Mouse (Mus musculus): ENCODE measurements around the gene Ptpro. TPM values are rescaled to one million over a fixed set of nuclear protein-coding genes. Genes with fewer than 3 reads are reported as not detected.

Ptpro gene
- polyA plus RNA-seq, 1 experiment from 2014 or later, result 63.5 TPM

DNA sequence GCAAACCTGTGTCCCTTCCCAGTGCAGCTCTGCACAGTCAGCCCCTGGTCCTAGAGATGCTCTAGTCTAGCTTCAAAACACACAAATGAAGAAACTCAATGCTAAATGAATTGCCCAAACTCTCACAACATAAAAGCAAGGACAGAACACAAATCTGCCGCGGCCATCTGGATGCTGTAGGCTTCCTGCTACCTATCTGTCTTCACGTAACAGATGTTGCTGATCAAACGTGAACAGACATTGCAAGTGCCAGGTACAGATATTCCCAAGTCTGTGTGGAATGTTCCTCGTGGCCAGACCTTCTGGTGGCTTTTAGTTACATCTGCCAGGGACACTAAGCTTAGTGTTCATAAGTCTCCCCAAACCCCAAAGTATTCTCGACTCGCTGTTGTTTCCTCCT lies 29.9 kb downstream of the Ptpro start:
- 72% methylated on average over 7 of the region's 7 CpGs for WGBS
- Histone ChIP-seq H3K36me3 (ENCODE audit: control insufficient read depth, insufficient read depth) (no peaks in the 10 kb centered on the region), H3K4me1 (replicated peaks; ENCODE audit: control insufficient read depth, insufficient read depth, low read length) (peaks cover 30% of the 10 kb centered on the region), H3K9ac (replicated peaks; ENCODE audit: low read depth, low read length) (no peak overlapping the region), H3K27me3 (replicated peaks; ENCODE audit: control insufficient read depth, insufficient read depth, low read length) (no peaks in the 10 kb centered on the region), H3K4me2 (ENCODE audit: low read length) (no peak overlapping the region), H3K27ac (ENCODE audit: low read length) (no peak overlapping the region), H3K9me3 (ENCODE audit: control insufficient read depth, low read length) (no peaks in the 10 kb centered on the region), H3K4me3 (replicated peaks; ENCODE audit: low read length) (no peak overlapping the region)
- ATAC-seq, result no peak; the same call in 1 of the 2 replicates

DNA sequence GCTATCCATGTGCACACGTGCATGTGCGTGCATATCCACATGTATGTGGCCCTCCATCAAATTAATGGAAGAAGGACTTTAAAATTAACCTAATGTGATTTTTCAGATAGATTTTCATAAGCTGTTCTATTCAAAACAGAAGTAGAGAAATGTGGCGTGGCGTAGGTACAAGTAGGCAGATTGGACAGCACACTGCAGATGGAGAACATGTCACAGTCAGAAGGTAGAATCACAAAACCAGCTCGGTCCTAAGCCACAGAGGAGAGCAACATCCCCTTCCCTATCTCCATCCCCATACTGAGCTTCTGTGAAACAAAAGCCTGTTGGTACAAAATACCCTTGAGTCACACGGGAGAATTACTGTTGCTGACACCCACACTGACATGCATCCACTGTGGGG lies 34.3 kb downstream of the Ptpro start:
- no peaks in the 10 kb centered on the region for H3K36me3 ChIP-seq (ENCODE audit: control insufficient read depth, insufficient read depth)
- no peak overlapping the region for H3K4me3 ChIP-seq (replicated peaks; ENCODE audit: low read length)
- H3K27me3 ChIP-seq (replicated peaks; ENCODE audit: control insufficient read depth, insufficient read depth, low read length), result no peaks in the 10 kb centered on the region
- no peaks in the 10 kb centered on the region for H3K9me3 ChIP-seq (ENCODE audit: control insufficient read depth, low read length)
- H3K27ac ChIP-seq (ENCODE audit: low read length), result no peak overlapping the region
- 88% methylated on average over 6 of the region's 6 CpGs for WGBS
- H3K9ac ChIP-seq (replicated peaks; ENCODE audit: low read depth, low read length), result no peak overlapping the region
- no peak overlapping the region for H3K4me2 ChIP-seq (ENCODE audit: low read length)
- peaks cover 7% of the 10 kb centered on the region for H3K4me1 ChIP-seq (replicated peaks; ENCODE audit: control insufficient read depth, insufficient read depth, low read length)
- ATAC-seq, result no peak

- no peak overlapping the region for H3K4me3 ChIP-seq (replicated peaks; ENCODE audit: low read length)
- H3K27ac ChIP-seq (ENCODE audit: low read length), result no peak overlapping the region
- no peak overlapping the region for H3K4me2 ChIP-seq (ENCODE audit: low read length)
- H3K9me3 ChIP-seq (ENCODE audit: control insufficient read depth, low read length), result no peaks in the 10 kb centered on the region
- no peaks in the 10 kb centered on the region for H3K36me3 ChIP-seq (ENCODE audit: control insufficient read depth, insufficient read depth)
- H3K27me3 ChIP-seq (replicated peaks; ENCODE audit: control insufficient read depth, insufficient read depth, low read length), result no peaks in the 10 kb centered on the region
- H3K9ac ChIP-seq (replicated peaks; ENCODE audit: low read depth, low read length), result no peak overlapping the region
- 52% methylated on average over 7 of the region's 7 CpGs for WGBS
- ATAC-seq, result no peak
- no peaks in the 10 kb centered on the region for H3K4me1 ChIP-seq (replicated peaks; ENCODE audit: control insufficient read depth, insufficient read depth, low read length)
These were observed 35.7 kb downstream of the Ptpro start for GRCm38 (mm10) chr6:137287788-137288187.

DNA sequence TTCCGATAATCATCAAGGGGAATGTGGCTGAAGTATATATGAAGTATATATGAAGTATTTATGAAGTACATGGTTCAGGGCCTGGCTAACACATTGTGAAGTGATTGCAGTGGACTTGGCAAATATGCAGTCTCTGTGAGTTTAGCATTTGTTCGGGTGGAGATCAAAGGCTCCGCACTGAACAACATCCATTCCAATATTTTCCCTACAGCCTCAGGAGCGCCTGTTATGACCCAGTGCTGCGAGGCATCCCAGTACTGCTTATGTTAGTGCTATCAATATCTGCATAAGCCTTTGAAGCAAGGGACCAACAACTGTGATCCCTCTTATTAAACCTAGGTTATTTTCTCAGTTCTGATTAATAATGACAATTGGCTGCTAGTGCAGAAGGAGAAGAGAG lies 36.1 kb downstream of the Ptpro start:
- no peak overlapping the region for H3K27ac ChIP-seq (ENCODE audit: low read length)
- no peak for ATAC-seq
- no peaks in the 10 kb centered on the region for H3K36me3 ChIP-seq (ENCODE audit: control insufficient read depth, insufficient read depth)
- 87% methylated on average over 5 of the region's 5 CpGs for WGBS
- H3K4me1 ChIP-seq (replicated peaks; ENCODE audit: control insufficient read depth, insufficient read depth, low read length), result no peaks in the 10 kb centered on the region
- no peak overlapping the region for H3K9ac ChIP-seq (replicated peaks; ENCODE audit: low read depth, low read length)
- no peak overlapping the region for H3K4me2 ChIP-seq (ENCODE audit: low read length)
- no peak overlapping the region for H3K4me3 ChIP-seq (replicated peaks; ENCODE audit: low read length)
- no peaks in the 10 kb centered on the region for H3K27me3 ChIP-seq (replicated peaks; ENCODE audit: control insufficient read depth, insufficient read depth, low read length)
- no peaks in the 10 kb centered on the region for H3K9me3 ChIP-seq (ENCODE audit: control insufficient read depth, low read length)

- H3K27me3 ChIP-seq (replicated peaks; ENCODE audit: control insufficient read depth, insufficient read depth, low read length), result no peaks in the 10 kb centered on the region
- no peak overlapping the region for H3K4me3 ChIP-seq (replicated peaks; ENCODE audit: low read length)
- H3K36me3 ChIP-seq (ENCODE audit: control insufficient read depth, insufficient read depth), result no peaks in the 10 kb centered on the region
- H3K9ac ChIP-seq (replicated peaks; ENCODE audit: low read depth, low read length), result no peak overlapping the region
- no peak overlapping the region for H3K4me2 ChIP-seq (ENCODE audit: low read length)
- H3K9me3 ChIP-seq (ENCODE audit: control insufficient read depth, low read length), result no peaks in the 10 kb centered on the region
- no peak for ATAC-seq
- H3K4me1 ChIP-seq (replicated peaks; ENCODE audit: control insufficient read depth, insufficient read depth, low read length), result peaks cover 9% of the 10 kb centered on the region
- WGBS, result 94% methylated on average over 2 of the region's 2 CpGs
- no peak overlapping the region for H3K27ac ChIP-seq (ENCODE audit: low read length)
These were observed 40.3 kb downstream of the Ptpro start for GRCm38 (mm10) chr6:137292421-137292820.

- no peaks in the 10 kb centered on the region for H3K36me3 ChIP-seq (ENCODE audit: control insufficient read depth, insufficient read depth)
These were observed 43.1 kb downstream of the Ptpro start for GRCm38 (mm10) chr6:137294973-137295820.

DNA sequence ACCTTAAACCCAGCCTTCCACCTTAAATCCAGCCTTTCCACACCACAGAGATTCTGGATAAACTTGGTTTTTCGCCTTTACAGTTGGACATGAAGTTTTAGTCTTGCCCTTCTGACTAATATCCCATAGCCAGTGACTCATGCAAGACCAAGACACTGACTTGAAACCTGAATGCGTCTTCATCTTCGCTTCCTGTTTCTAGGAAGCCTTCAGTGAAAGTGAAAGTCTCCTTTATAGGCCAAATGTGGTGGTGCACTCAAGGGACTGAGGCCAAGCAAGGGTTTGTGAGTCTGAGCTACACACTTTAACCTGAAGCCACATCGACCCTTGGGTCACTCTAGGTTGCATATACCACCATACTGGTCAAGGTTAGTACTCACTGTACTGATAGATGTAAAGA lies 50.4 kb downstream of the Ptpro start:
- no peaks in the 10 kb centered on the region for H3K4me1 ChIP-seq (replicated peaks; ENCODE audit: control insufficient read depth, insufficient read depth, low read length)
- H3K9ac ChIP-seq (replicated peaks; ENCODE audit: low read depth, low read length), result no peak overlapping the region
- ATAC-seq, result no peak
- no peak overlapping the region for H3K27ac ChIP-seq (ENCODE audit: low read length)
- 80% methylated on average over 4 of the region's 4 CpGs for WGBS
- no peaks in the 10 kb centered on the region for H3K9me3 ChIP-seq (ENCODE audit: control insufficient read depth, low read length)
- H3K27me3 ChIP-seq (replicated peaks; ENCODE audit: control insufficient read depth, insufficient read depth, low read length), result no peaks in the 10 kb centered on the region
- no peak overlapping the region for H3K4me3 ChIP-seq (replicated peaks; ENCODE audit: low read length)
- H3K4me2 ChIP-seq (ENCODE audit: low read length), result no peak overlapping the region
- H3K36me3 ChIP-seq (ENCODE audit: control insufficient read depth, insufficient read depth), result 0 out of 2 replicates have a peak, but pooled peaks cover 2% of the 10 kb centered on the region

More at GRCm38 (mm10) chr6:137294973-137295820, 43.1 kb downstream of the Ptpro start:
- Histone ChIP-seq H3K4me2 (ENCODE audit: low read length) (no peak overlapping the region), H3K9ac (replicated peaks; ENCODE audit: low read depth, low read length) (no peak overlapping the region), H3K4me1 (replicated peaks; ENCODE audit: control insufficient read depth, insufficient read depth, low read length) (peaks cover 9% of the 10 kb centered on the region), H3K27ac (ENCODE audit: low read length) (no peak overlapping the region), H3K4me3 (replicated peaks; ENCODE audit: low read length) (no peak overlapping the region), H3K27me3 (replicated peaks; ENCODE audit: control insufficient read depth, insufficient read depth, low read length) (no peaks in the 10 kb centered on the region), H3K9me3 (ENCODE audit: control insufficient read depth, low read length) (no peaks in the 10 kb centered on the region)
- 29% methylated on average over 20 of the region's 20 CpGs for WGBS
- ATAC-seq, result peak; percentile 62

DNA sequence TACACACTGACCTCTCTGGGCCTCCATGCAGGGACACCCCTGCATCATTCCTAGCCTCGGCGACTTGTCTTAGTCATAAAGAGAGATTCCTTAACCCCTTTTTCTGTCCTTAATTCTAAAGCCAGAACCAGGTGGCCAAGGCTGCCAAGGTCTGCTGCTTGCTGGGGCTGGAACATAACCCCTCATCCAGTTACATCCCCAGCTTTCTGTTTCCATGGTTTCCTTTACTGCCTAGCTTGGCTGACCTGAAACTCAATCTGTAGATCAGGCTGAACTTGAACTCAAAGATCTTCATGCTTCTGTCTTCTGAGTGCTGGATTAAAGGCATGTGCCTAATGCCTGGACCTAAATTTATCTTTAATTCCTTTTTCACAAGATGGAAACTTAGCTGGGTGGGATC lies 51.7 kb downstream of the Ptpro start:
- ATAC-seq, result no peak

GRCm38 (mm10) chr6:137315265-137315664 lies 63.1 kb downstream of the Ptpro start:
- H3K9ac ChIP-seq (replicated peaks; ENCODE audit: low read depth, low read length), result no peak overlapping the region
- no peak overlapping the region for H3K4me2 ChIP-seq (ENCODE audit: low read length)
- no peak for ATAC-seq
- H3K36me3 ChIP-seq (ENCODE audit: control insufficient read depth, insufficient read depth), result no peaks in the 10 kb centered on the region
- H3K9me3 ChIP-seq (ENCODE audit: control insufficient read depth, low read length), result no peaks in the 10 kb centered on the region
- H3K27ac ChIP-seq (ENCODE audit: low read length), result no peak overlapping the region
- 61% methylated on average over 4 of the region's 4 CpGs for WGBS
- H3K4me1 ChIP-seq (replicated peaks; ENCODE audit: control insufficient read depth, insufficient read depth, low read length), result peaks cover 12% of the 10 kb centered on the region
- no peaks in the 10 kb centered on the region for H3K27me3 ChIP-seq (replicated peaks; ENCODE audit: control insufficient read depth, insufficient read depth, low read length)
- H3K4me3 ChIP-seq (replicated peaks; ENCODE audit: low read length), result no peak overlapping the region

More for the DNA sequence above, 51.7 kb downstream of the Ptpro start:
- Histone ChIP-seq H3K9ac (replicated peaks; ENCODE audit: low read depth, low read length) (no peak overlapping the region), H3K4me2 (ENCODE audit: low read length) (no peak overlapping the region), H3K27me3 (replicated peaks; ENCODE audit: control insufficient read depth, insufficient read depth, low read length) (no peaks in the 10 kb centered on the region), H3K36me3 (ENCODE audit: control insufficient read depth, insufficient read depth) (0 out of 2 replicates have a peak, but pooled peaks cover 2% of the 10 kb centered on the region), H3K27ac (ENCODE audit: low read length) (no peak overlapping the region), H3K4me1 (replicated peaks; ENCODE audit: control insufficient read depth, insufficient read depth, low read length) (no peaks in the 10 kb centered on the region), H3K4me3 (replicated peaks; ENCODE audit: low read length) (no peak overlapping the region), H3K9me3 (ENCODE audit: control insufficient read depth, low read length) (no peaks in the 10 kb centered on the region)
- 80% methylated on average over 2 of the region's 2 CpGs for WGBS
